Mouse (Mus musculus) CH12.LX (cell line): ENCODE results near the gene Rac3.

Experiments
- CTCF ChIP-seq, 2 experiments: IDR thresholded peaks in 1 of 2; conservative IDR thresholded peaks in 1 of 2; 2 replicates each; pipeline ENCODE4 v1.5.1; 2011 to 2012; ENCODE audit warnings: low read depth in 2 of 2, low read length in 2 of 2, improper control_type of control experiment in 1 of 2, inconsistent platforms in 1 of 2, mild to moderate bottlenecking in 1 of 2, moderate library complexity in 1 of 2
- MAX ChIP-seq: IDR thresholded peaks from 2 replicates; pipeline ENCODE4 v1.6.1; 2011; ENCODE audit warnings: low read length, improper control_type of control experiment
- MXI1 ChIP-seq: IDR thresholded peaks from 2 replicates; pipeline ENCODE4 v1.6.1; 2011; ENCODE audit warnings: mild to moderate bottlenecking, low read depth, low read length, improper control_type of control experiment
- POLR2A ChIP-seq: IDR thresholded peaks from 2 replicates; pipeline ENCODE4 v1.6.1; 2011; ENCODE audit warnings: low read depth, mild to moderate bottlenecking, improper control_type of control experiment, low read length
- POLR2AphosphoS2 ChIP-seq: IDR thresholded peaks from 2 replicates; pipeline ENCODE4 v1.6.1; 2011; ENCODE audit warnings: low read depth, low read length, improper control_type of control experiment

- TF ChIP-seq CTCF (conservative IDR thresholded peaks at IDR 0.05 in 1 of 2, IDR thresholded peaks at IDR 0.05 in 1 of 2; ENCODE audit: low read depth in 2 of 2, low read length in 2 of 2) (no peak), POLR2A (no peak), MAX (no peak), MXI1 (no peak), POLR2AphosphoS2 (0 out of 2 replicates have a peak, but pooled peaks have one; percentile 39)
Measured at GRCm38 (mm10) chr11:120711980-120712604, 9.2 kb upstream of the Rac3 start.
